Comparison of ENCODE assay signal across 26 mouse cellular contexts in genomic region chr4:83199391-83199790, GRCm38 (mm10).
DNase-seq lines count a peak whose midpoint lies in the region; ATAC-seq and TF ChIP-seq lines count a peak whose summit lies in the region.
"Had no signal": no experiment of that assay in that cellular context is flagged by ENCODE, and none has a peak within 500 bp of the region (broad histone marks: within the 10 kb centered on the region; RNA-seq: fewer than 3 reads in every experiment).

No protein-coding gene starts in this region.

- peak overlapping the region; percentile 50; the same call in 1 of the 2 replicates for H3K27ac ChIP-seq in left cerebral cortex, adult 2 months
- H3K27ac ChIP-seq: embryonic facial prominence, embryonic 13.5 days; forebrain, embryonic 13.5 days; heart, adult 2 months; heart, embryonic 15.5 days; hindbrain, embryonic 10.5 days; intestine, embryonic 15.5 days; midbrain, embryonic 15.5 days; neural tube, embryonic 12.5 days had no signal

- peak; percentile 20 for DNase-seq in embryo, embryonic 11.5 days (ENCODE audit: low read depth, low spot score)
- DNase-seq in embryo, embryonic 9.5 days (ENCODE audit: extremely low spot score), result no peak
- no peak for DNase-seq in left cerebral cortex, adult 2 months (ENCODE audit: extremely low spot score in 1 of 2, low spot score in 2 of 2)
- no peak for DNase-seq in left cerebral cortex, postnatal 10 days (ENCODE audit: extremely low spot score in 1 of 2, low spot score in 2 of 2)
- DNase-seq in A20 (ENCODE audit: low read depth, low spot score), result peak; percentile 34
- DNase-seq in heart, postnatal 25 days (ENCODE audit: low spot score), result no peak
- DNase-seq in heart, adult 11 months, result no peak
- DNase-seq: cerebellum, adult 11-12 months; cerebellum, postnatal 10 days; gastrocnemius, postnatal 14 days; heart, adult 2 months; kidney, postnatal 4 days; liver, postnatal 0 days; lung, postnatal 10 days; thymus, postnatal 25 days had no signal

- no peak overlapping the region for H3K4me3 ChIP-seq in left cerebral cortex, adult 2 months
- H3K4me3 ChIP-seq: embryonic facial prominence, embryonic 13.5 days; erythroblast, embryonic 14.5 days; forebrain, embryonic 13.5 days; heart, adult 2 months; heart, embryonic 15.5 days; hindbrain, embryonic 10.5 days; intestine, embryonic 15.5 days; megakaryocyte, embryonic 14.5 days; midbrain, embryonic 15.5 days; neural tube, embryonic 12.5 days had no signal

- peak; percentile 70; the same call in 1 of the 2 replicates for ATAC-seq in granulocyte monocyte progenitor cell, adult 5-6 weeks (replicated peaks; ENCODE audit: poor library complexity, severe bottlenecking)
- ATAC-seq: forebrain, embryonic 13.5 days; hindbrain, embryonic 16.5 days; intestine, embryonic 15.5 days; liver, postnatal 0 days; midbrain, embryonic 15.5 days had no signal

- intact Hi-C loops in left cerebral cortex, adult 2 months (cut with DNase I), result loop anchor here (1.0 kb wide), 1 partner anchor 34 kb away; no protein-coding TSS in a partner anchor
- intact Hi-C loops in left cerebral cortex, postnatal 10 days (cut with DNase I), result no loop called here
- intact Hi-C loops in heart, postnatal 25 days (cut with DNase I), result no loop called here

- TF ChIP-seq CTCF in left cerebral cortex, adult 2 months (IDR thresholded peaks at IDR 0.05), result no peak

Comparison
In these comparisons a context has a peak if more than half of its experiments do, and no peak if none do; other contexts are left out.
1. DNase-seq: peak in embryo, embryonic 11.5 days (single experiment) and A20 (single experiment); none in embryo, embryonic 9.5 days (single experiment), left cerebral cortex, adult 2 months (0 of 2), left cerebral cortex, postnatal 10 days (0 of 2), heart, postnatal 25 days (single experiment) and heart, adult 11 months (single experiment).